In the genomic region with DNA sequence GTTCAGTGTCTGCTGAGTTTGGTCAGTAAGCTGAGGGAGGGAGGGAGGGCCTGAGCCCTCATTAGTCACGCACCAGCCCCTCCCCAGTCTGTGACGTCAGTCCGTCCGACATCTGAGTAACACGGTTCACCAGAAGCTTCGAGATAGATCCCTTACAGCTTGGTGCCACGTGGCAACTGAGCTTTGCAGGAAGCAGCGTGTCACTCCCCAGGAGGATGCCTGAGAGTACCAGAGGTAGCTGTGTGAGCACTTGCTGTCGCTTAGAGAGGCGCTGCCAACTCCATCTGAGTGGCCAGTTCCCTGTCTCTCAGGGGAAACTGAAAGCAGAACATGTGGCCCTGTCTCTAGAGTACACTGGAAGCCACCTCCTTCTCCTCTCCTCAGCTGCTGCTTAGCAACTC, we compare ENCODE assay signal across 9 mouse cellular contexts. TPM values are rescaled to one million over a fixed set of nuclear protein-coding genes. Genes with fewer than 3 reads are reported as not detected.
A peak's percentile ranks its signal among the peaks of the same experiment; 100 is the strongest.
DNase-seq lines count a peak whose midpoint lies in the region; TF ChIP-seq lines count a peak whose summit lies in the region.
"Had no signal": no experiment of that assay in that cellular context is flagged by ENCODE, and none has a peak within 500 bp of the region (broad histone marks: within the 10 kb centered on the region; RNA-seq: fewer than 3 reads in every experiment).

No protein-coding gene starts in this region.

- intact Hi-C loops in gastrocnemius, adult 2 months (cut with DNase I), result no loop called here
- intact Hi-C loops in gastrocnemius, postnatal 14 days (cut with DNase I; ENCODE audit: low total_unique reads), result no loop called here
- intact Hi-C loops in left cerebral cortex, postnatal 4 days (cut with DNase I), result no loop called here

- TF ChIP-seq CTCF in gastrocnemius, adult 2 months (IDR thresholded peaks at IDR 0.05), result no peak

- peak; percentile 48 for DNase-seq in gastrocnemius, adult 2 months
- DNase-seq in gastrocnemius, postnatal 14 days, result no peak
- peak; percentile 57 to 65 for DNase-seq in B cell, adult 2 months
- DNase-seq in embryo, embryonic 11 days, result peak; percentile 50
- DNase-seq in induced T-regulatory cell, adult 2 months (ENCODE audit: low read depth), result peak; percentile 27
- peak; percentile 39 for DNase-seq in naive thymus-derived CD4-positive, alpha-beta T cell, adult 2 months (ENCODE audit: low read depth)
- DNase-seq in testis, postnatal 14 days (ENCODE audit: low spot score), result no peak
- DNase-seq in left cerebral cortex, postnatal 4 days, result no peak
- DNase-seq: liver, embryonic 13.5 days had no signal

- peak overlapping the region; percentile 0; the same call in 1 of the 2 replicates for H3K4me3 ChIP-seq in gastrocnemius, adult 2 months
- H3K4me3 ChIP-seq: liver, embryonic 13.5 days had no signal

- peak overlapping the region; percentile 43; the same call in 1 of the 2 replicates for H3K27ac ChIP-seq in gastrocnemius, adult 2 months
- H3K27ac ChIP-seq: liver, embryonic 13.5 days had no signal

RNA-seq across cellular contexts. Expression of gene Chmp6, which starts 49.8 kb away (rescaled TPM):
- total RNA-seq in gastrocnemius, adult 2 months (2021), result 10 to 100 TPM; 29.6 to 31.3 TPM
- total RNA-seq in gastrocnemius, postnatal 14 days (2021), result 10 to 100 TPM; 22.7 to 25.2 TPM
- 10 to 100 TPM; 43.2 to 48.2 TPM for total RNA-seq in left cerebral cortex, postnatal 4 days (2021)

Comparison
In these comparisons a context has a peak if more than half of its experiments do, and no peak if none do; other contexts are left out.
1. DNase-seq: peak in gastrocnemius, adult 2 months (single experiment), B cell, adult 2 months (2 of 2), embryo, embryonic 11 days (single experiment), induced T-regulatory cell, adult 2 months (single experiment) and naive thymus-derived CD4-positive, alpha-beta T cell, adult 2 months (single experiment); none in gastrocnemius, postnatal 14 days (single experiment), testis, postnatal 14 days (single experiment) and left cerebral cortex, postnatal 4 days (single experiment).